Mouse (Mus musculus) gastrocnemius, postnatal 14 days (tissue): Measurements from ENCODE around the gene Klra10. TPM values are rescaled to one million over a fixed set of nuclear protein-coding genes. Genes with fewer than 3 reads are reported as not detected.
"Not testable (repeated sequence)": the region's sequence is repeated elsewhere in the genome, so short reads cannot be mapped to it uniquely, and the experiment has no call there.

Source experiments
- DNase-seq: peaks from one replicate; pipeline ENCODE4 v3.0.0; 2021; ENCODE audit warnings: mixed read lengths
- intact Hi-C: fragments of 180-260 bp; cut with DNase I; formaldehyde crosslinking; loops from one replicate; pipeline ENCODE4 v1.15.1; 2025; ENCODE audit warnings: low total_unique reads
- long read RNA-seq, 2 experiments: library from polyadenylated mRNA; stranded (forward); transcript quantifications; one replicate each; pipeline ENCODE4 v2.0.0; 2021
- total RNA-seq, 2 experiments: library from RNA; stranded (reverse); gene quantifications; 2 replicates each; pipeline ENCODE4 v1.2.3; 2021

The Klra10 gene
- total RNA-seq, result not detected
- long read RNA-seq, experiment 1, result 0 reads
- long read RNA-seq, experiment 2, result 0 reads

GRCm38 (mm10) chr6:130281828-130282227, at the start of gene Klra10:
Klra10 (minus strand) TSS chr6:130281928.
- intact Hi-C loops, DNase-seq: not testable (repeated sequence)

GRCm38 (mm10) chr6:130287984-130288649, 6.4 kb upstream of the Klra10 start:
- DNase-seq, result no peak
- intact Hi-C loops, result no loop called here

GRCm38 (mm10) chr6:130255326-130255725, 26.4 kb downstream of the Klra10 start:
- intact Hi-C loops, result loop anchor here (5.0 kb wide), 1 partner anchor 208 kb away; no protein-coding TSS in a partner anchor
- DNase-seq, result no peak

- no peak for DNase-seq
- intact Hi-C loops, result no loop called here
Measured at GRCm38 (mm10) chr6:130237536-130237935, 44.2 kb downstream of the Klra10 start.

- intact Hi-C loops, result no loop called here
- DNase-seq, result no peak
Measured at GRCm38 (mm10) chr6:130236635-130237034, 45.1 kb downstream of the Klra10 start.

- no peak for DNase-seq
- intact Hi-C loops, result no loop called here
Measured at GRCm38 (mm10) chr6:130233222-130233621, 48.5 kb downstream of the Klra10 start, which contains the start of gene Klra7. Klra7 (minus strand) TSS chr6:130233322.

Other genes with a start within 250 kb of the Klra10 start
- gene Klra4, start 214.7 kb downstream of the Klra10 start, total RNA-seq, result not detected
- gene Klra8, start 152.0 kb downstream of the Klra10 start, total RNA-seq, result not detected
- gene Klra9, start 88.8 kb downstream of the Klra10 start, total RNA-seq, result under 1 TPM in 1 of 2 experiments, not detected in 1; 0.18 TPM
- gene Klra7, start 48.6 kb downstream of the Klra10 start, total RNA-seq, result not detected
- gene Klra3, start 55.6 kb upstream of the Klra10 start, total RNA-seq, result not detected
- not detected for gene Klra1, start 104.9 kb upstream of the Klra10 start, total RNA-seq